Mouse (Mus musculus): Measurements from ENCODE around the gene Rrp15.

- TF ChIP-seq CTCF (IDR thresholded peaks at IDR 0.05; ENCODE audit: borderline replicate concordance, insufficient read depth, low read length): no peak
- TF ChIP-seq POLR2A (IDR thresholded peaks at IDR 0.05; ENCODE audit: low read depth, low read length): no peak
Measured at GRCm38 (mm10) chr1:186692370-186692769, 56.8 kb downstream of the Rrp15 start.
